Mouse (Mus musculus) spleen, adult 2 months (tissue): ENCODE data around the gene Tmem210.
A peak's percentile ranks its signal among the peaks of the same experiment; 100 is the strongest.

Source experiments
- CTCF ChIP-seq: fragments of 200-500 bp; IDR thresholded peaks from 2 replicates; pipeline ENCODE4 v1.5.1; 2011; ENCODE audit warnings: mild to moderate bottlenecking, inconsistent platforms; ENCODE audit not compliant: insufficient read depth, insufficient read length, insufficient replicate concordance; ENCODE audit errors: extremely low read depth
- POLR2A ChIP-seq: fragments of 200-500 bp; IDR thresholded peaks from 2 replicates; pipeline ENCODE4 v1.6.1; 2011; ENCODE audit warnings: low read depth, low read length, inconsistent platforms

DNA sequence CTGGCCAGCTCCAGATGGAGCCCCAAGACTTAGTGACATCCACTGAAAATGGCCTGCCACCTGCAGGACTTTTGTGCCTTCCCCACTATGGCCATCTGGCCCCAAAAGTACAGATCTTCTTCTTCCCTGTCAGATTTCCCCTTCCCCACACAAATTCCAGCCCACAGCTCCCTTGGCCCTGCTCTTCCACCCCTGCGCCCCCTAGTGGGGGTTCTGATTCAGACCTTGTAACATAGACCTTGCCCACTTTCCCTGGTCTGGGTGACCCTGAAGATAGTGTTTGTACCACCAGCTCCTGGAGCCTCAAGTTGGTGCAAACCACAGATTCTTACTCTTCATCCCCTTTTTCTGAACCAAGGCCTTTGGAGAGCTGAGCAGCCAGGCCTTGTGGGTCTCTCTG lies 4.9 kb downstream of the Tmem210 start:
- TF ChIP-seq CTCF (peak; percentile 73; the same call in 1 of the 2 replicates), POLR2A (no peak)
